17 mouse cellular contexts compared by ENCODE assay signal in genomic region chr3:58677615-58678014, GRCm38 (mm10). TPM values are rescaled to one million over a fixed set of nuclear protein-coding genes. Genes with fewer than 3 reads are reported as not detected.
DNase-seq lines count a peak whose midpoint lies in the region; ATAC-seq and TF ChIP-seq lines count a peak whose summit lies in the region.
"Had no signal": no experiment of that assay in that cellular context is flagged by ENCODE, and none has a peak within 500 bp of the region (broad histone marks: within the 10 kb centered on the region; RNA-seq: fewer than 3 reads in every experiment).

No protein-coding gene starts in this region.

- no peaks in the 10 kb centered on the region for H3K36me3 ChIP-seq in hindbrain, embryonic 12.5 days
- H3K36me3 ChIP-seq in hindbrain, embryonic 11.5 days (ENCODE audit: control insufficient read depth, insufficient read depth, low read length): no peaks in the 10 kb centered on the region
- H3K36me3 ChIP-seq in midbrain, embryonic 13.5 days: peaks cover 12% of the 10 kb centered on the region
- peaks cover 11% of the 10 kb centered on the region for H3K36me3 ChIP-seq in midbrain, embryonic 14.5 days (ENCODE audit: control insufficient read depth, insufficient read depth, low read length)
- H3K36me3 ChIP-seq in hindbrain, embryonic 13.5 days: peaks cover 21% of the 10 kb centered on the region

- H3K9me3 ChIP-seq in hindbrain, embryonic 12.5 days (replicated peaks): no peaks in the 10 kb centered on the region
- no peaks in the 10 kb centered on the region for H3K9me3 ChIP-seq in hindbrain, embryonic 11.5 days (ENCODE audit: control insufficient read depth, low read length)
- H3K9me3 ChIP-seq in midbrain, embryonic 13.5 days: no peaks in the 10 kb centered on the region
- no peaks in the 10 kb centered on the region for H3K9me3 ChIP-seq in midbrain, embryonic 14.5 days (ENCODE audit: control insufficient read depth, low read length)
- H3K9me3 ChIP-seq in hindbrain, embryonic 13.5 days: no peaks in the 10 kb centered on the region

- peak overlapping the region; percentile 23; the same call in 1 of the 2 replicates for H3K27ac ChIP-seq in hindbrain, embryonic 12.5 days
- no peak overlapping the region for H3K27ac ChIP-seq in hindbrain, embryonic 11.5 days (ENCODE audit: low read depth, low read length)
- H3K27ac ChIP-seq in midbrain, embryonic 13.5 days: no peak overlapping the region
- H3K27ac ChIP-seq in midbrain, embryonic 14.5 days (replicated peaks; ENCODE audit: low read depth, low read length): no peak overlapping the region
- 0 out of 2 replicates have a peak overlapping the region, but pooled peaks have one; percentile 23 for H3K27ac ChIP-seq in hindbrain, embryonic 13.5 days
- H3K27ac ChIP-seq in olfactory bulb, adult 2 months (ENCODE audit: insufficient read depth, low read depth, low read length): 0 out of 2 replicates have a peak overlapping the region, but pooled peaks have one; percentile 8
- H3K27ac ChIP-seq: macrophage had no signal

- no peak overlapping the region for H3K4me3 ChIP-seq in hindbrain, embryonic 12.5 days
- no peak overlapping the region for H3K4me3 ChIP-seq in hindbrain, embryonic 11.5 days (ENCODE audit: low read depth, low read length)
- no peak overlapping the region for H3K4me3 ChIP-seq in midbrain, embryonic 13.5 days (replicated peaks)
- no peak overlapping the region for H3K4me3 ChIP-seq in midbrain, embryonic 14.5 days (replicated peaks; ENCODE audit: low read depth, low read length)
- H3K4me3 ChIP-seq in hindbrain, embryonic 13.5 days: no peak overlapping the region
- H3K4me3 ChIP-seq in olfactory bulb, adult 2 months (ENCODE audit: insufficient read depth, low read depth, low read length): no peak overlapping the region

- 44% methylated on average over 3 of the region's 3 CpGs for whole genome bisulfite sequencing in hindbrain, embryonic 12.5 days
- 53% methylated on average over 3 of the region's 3 CpGs for WGBS in hindbrain, embryonic 11.5 days
- 58% methylated on average over 3 of the region's 3 CpGs for WGBS in midbrain, embryonic 13.5 days
- WGBS in midbrain, embryonic 14.5 days: 51% methylated on average over 3 of the region's 3 CpGs
- WGBS in hindbrain, embryonic 13.5 days: 47% methylated on average over 3 of the region's 3 CpGs
- 44% methylated on average over 3 of the region's 3 CpGs for WGBS in olfactory bulb, adult 2 months

- TF ChIP-seq POLR2A in olfactory bulb, adult 2 months (IDR thresholded peaks at IDR 0.05; ENCODE audit: insufficient read depth, low read depth, low read length): no peak

- DNase-seq in hindbrain, embryonic 11.5 days (ENCODE audit: low spot score): no peak
- no peak for DNase-seq in midbrain, embryonic 14.5 days
- DNase-seq in lung, postnatal 36 days: no peak
- DNase-seq: adrenal gland, adult 8-10 months; cerebellum, adult 8-10 months; gastrocnemius, postnatal 25 days; heart, postnatal 4 days; layer of hippocampus, postnatal 36 days; lung, adult 18-20 months; thymus, adult 18-20 months had no signal

- TF ChIP-seq CTCF in olfactory bulb, adult 2 months (IDR thresholded peaks at IDR 0.05; ENCODE audit: insufficient read depth, low read depth, low read length): no peak

- H3K4me1 ChIP-seq in hindbrain, embryonic 12.5 days: peaks cover 21% of the 10 kb centered on the region
- H3K4me1 ChIP-seq in hindbrain, embryonic 11.5 days (replicated peaks; ENCODE audit: control insufficient read depth, insufficient read depth, low read length): no peaks in the 10 kb centered on the region
- H3K4me1 ChIP-seq in midbrain, embryonic 13.5 days (replicated peaks): peaks cover 25% of the 10 kb centered on the region
- H3K4me1 ChIP-seq in midbrain, embryonic 14.5 days (ENCODE audit: control insufficient read depth, insufficient read depth, low read length): peaks cover 16% of the 10 kb centered on the region; the same call in 1 of the 2 replicates
- peaks cover 34% of the 10 kb centered on the region for H3K4me1 ChIP-seq in hindbrain, embryonic 13.5 days (replicated peaks)
- H3K4me1 ChIP-seq in olfactory bulb, adult 2 months (ENCODE audit: control insufficient read depth, insufficient read depth, low read length): peaks cover 10% of the 10 kb centered on the region

- H3K9ac ChIP-seq in hindbrain, embryonic 12.5 days: no peak overlapping the region
- no peak overlapping the region for H3K9ac ChIP-seq in hindbrain, embryonic 11.5 days (ENCODE audit: low read depth, low read length)
- no peak overlapping the region for H3K9ac ChIP-seq in midbrain, embryonic 13.5 days (replicated peaks)
- H3K9ac ChIP-seq in midbrain, embryonic 14.5 days (replicated peaks; ENCODE audit: low read length): no peak overlapping the region
- H3K9ac ChIP-seq in hindbrain, embryonic 13.5 days: peak overlapping the region; percentile 15; the same call in 1 of the 2 replicates

- H3K4me2 ChIP-seq in hindbrain, embryonic 12.5 days (replicated peaks): no peak overlapping the region
- no peak overlapping the region for H3K4me2 ChIP-seq in hindbrain, embryonic 11.5 days (replicated peaks; ENCODE audit: low read depth, low read length)
- no peak overlapping the region for H3K4me2 ChIP-seq in midbrain, embryonic 13.5 days (replicated peaks)
- H3K4me2 ChIP-seq in midbrain, embryonic 14.5 days (ENCODE audit: low read length): no peak overlapping the region
- no peak overlapping the region for H3K4me2 ChIP-seq in hindbrain, embryonic 13.5 days
- H3K4me2 ChIP-seq: heart, embryonic 11.5 days had no signal

- peak; percentile 48; the same call in 1 of the 2 replicates for ATAC-seq in hindbrain, embryonic 12.5 days (ENCODE audit: low FRiP score)
- ATAC-seq in hindbrain, embryonic 11.5 days (ENCODE audit: low FRiP score): no peak
- ATAC-seq in midbrain, embryonic 13.5 days: 0 out of 2 replicates have a peak, but pooled peaks have one; percentile 21
- no peak for ATAC-seq in midbrain, embryonic 14.5 days (ENCODE audit: low FRiP score, low TSS enrichment)
- ATAC-seq in hindbrain, embryonic 13.5 days (ENCODE audit: low FRiP score): 0 out of 2 replicates have a peak, but pooled peaks have one; percentile 34
- ATAC-seq: intestine, postnatal 0 days had no signal

- H3K27me3 ChIP-seq in hindbrain, embryonic 12.5 days: no peaks in the 10 kb centered on the region; the same call in 1 of the 2 replicates
- H3K27me3 ChIP-seq in hindbrain, embryonic 11.5 days (ENCODE audit: control insufficient read depth, insufficient read depth, low read length): no peaks in the 10 kb centered on the region
- H3K27me3 ChIP-seq in midbrain, embryonic 13.5 days: no peaks in the 10 kb centered on the region
- no peaks in the 10 kb centered on the region for H3K27me3 ChIP-seq in midbrain, embryonic 14.5 days (ENCODE audit: control insufficient read depth, insufficient read depth, low read length)
- H3K27me3 ChIP-seq in hindbrain, embryonic 13.5 days: no peaks in the 10 kb centered on the region

RNA-seq across cellular contexts. Expression of gene Siah2, which starts 14.6 kb away (rescaled TPM):
- polyA plus RNA-seq in hindbrain, embryonic 12.5 days (2016; fragmentation: Nextera tagmentation; extraction: Ambion mirVana): 7.6 and 7.8 TPM in 2 replicates
- 4.9 and 6.8 TPM in 2 replicates for polyA plus RNA-seq in hindbrain, embryonic 11.5 days (2014; fragmentation: Nextera tagmentation; extraction: Ambion mirVana)
- 5.8 and 5.9 TPM in 2 replicates for polyA plus RNA-seq in midbrain, embryonic 13.5 days (2015; fragmentation: Nextera tagmentation; extraction: Ambion mirVana)
- 9.9 and 11.8 TPM in 2 replicates for polyA plus RNA-seq in midbrain, embryonic 14.5 days (2014; fragmentation: Nextera tagmentation; extraction: Ambion mirVana)
- polyA plus RNA-seq in hindbrain, embryonic 13.5 days (2015; fragmentation: Nextera tagmentation; extraction: Ambion mirVana): 8.1 and 8.3 TPM in 2 replicates
- polyA plus RNA-seq in olfactory bulb, adult 2 months (2012; ENCODE audit: insufficient read depth, insufficient read length, low replicate concordance, missing spikeins): not detected in 2 replicates

RNA-seq across cellular contexts. Expression of gene Erich6, which starts 40.6 kb away (rescaled TPM):
- 0.10 and 0.15 TPM in 2 replicates for polyA plus RNA-seq in hindbrain, embryonic 12.5 days (2016; fragmentation: Nextera tagmentation; extraction: Ambion mirVana)
- 0.08 and 0.12 TPM in 2 replicates for polyA plus RNA-seq in hindbrain, embryonic 11.5 days (2014; fragmentation: Nextera tagmentation; extraction: Ambion mirVana)
- 0.09 and 0.12 TPM in 2 replicates for polyA plus RNA-seq in midbrain, embryonic 13.5 days (2015; fragmentation: Nextera tagmentation; extraction: Ambion mirVana)
- polyA plus RNA-seq in midbrain, embryonic 14.5 days (2014; fragmentation: Nextera tagmentation; extraction: Ambion mirVana): 0.23 and 0.41 TPM in 2 replicates
- 0.12 and 0.14 TPM in 2 replicates for polyA plus RNA-seq in hindbrain, embryonic 13.5 days (2015; fragmentation: Nextera tagmentation; extraction: Ambion mirVana)
- not detected in 2 replicates for polyA plus RNA-seq in olfactory bulb, adult 2 months (2012; ENCODE audit: insufficient read depth, insufficient read length, low replicate concordance, missing spikeins)
- polyA plus RNA-seq: intestine, postnatal 0 days; macrophage had no signal

Comparison
In these comparisons a context has a peak if more than half of its experiments do, and no peak if none do; other contexts are left out.
1. ATAC-seq: peak in hindbrain, embryonic 12.5 days (single experiment), midbrain, embryonic 13.5 days (single experiment) and hindbrain, embryonic 13.5 days (single experiment); none in hindbrain, embryonic 11.5 days (single experiment) and midbrain, embryonic 14.5 days (single experiment).
2. H3K27ac ChIP-seq: peak in hindbrain, embryonic 12.5 days (single experiment), hindbrain, embryonic 13.5 days (single experiment) and olfactory bulb, adult 2 months (single experiment); none in hindbrain, embryonic 11.5 days (single experiment), midbrain, embryonic 13.5 days (single experiment) and midbrain, embryonic 14.5 days (single experiment).